Mouse (Mus musculus) thymus, adult 2 months (tissue): ENCODE results near the gene Galnt14.

Experiments used
- CTCF ChIP-seq: fragments of 200-500 bp; IDR thresholded peaks from 2 replicates; pipeline ENCODE4 v1.5.1; 2012; ENCODE audit warnings: mild to moderate bottlenecking, control low read depth, low read length, moderate library complexity, borderline replicate concordance; ENCODE audit not compliant: control insufficient read depth, poor library complexity, insufficient read depth; ENCODE audit errors: extremely low read depth
- POLR2A ChIP-seq: fragments of 200-500 bp; IDR thresholded peaks from 2 replicates; pipeline ENCODE4 v1.6.1; 2012; ENCODE audit warnings: mild to moderate bottlenecking, low read length, control low read depth, moderate library complexity; ENCODE audit not compliant: control insufficient read depth, poor library complexity, insufficient read depth; ENCODE audit errors: extremely low read depth

- TF ChIP-seq POLR2A, result no peak
- TF ChIP-seq CTCF, result no peak
These were observed 169.6 kb downstream of the Galnt14 start for GRCm38 (mm10) chr17:73540409-73541232.
